Mouse (Mus musculus) v-Abl transformed pro-B cells (cell line): ENCODE measurements around the gene Fryl.

Experiments used
- in situ Hi-C, 2 experiments: fragments of 400-800 bp; cut with MboI; formaldehyde crosslinking; loops; one replicate each; pipeline ENCODE4 v1.15.1; 2025; ENCODE audit not compliant: unreplicated experiment in 2 of 2

Gene Fryl

DNA sequence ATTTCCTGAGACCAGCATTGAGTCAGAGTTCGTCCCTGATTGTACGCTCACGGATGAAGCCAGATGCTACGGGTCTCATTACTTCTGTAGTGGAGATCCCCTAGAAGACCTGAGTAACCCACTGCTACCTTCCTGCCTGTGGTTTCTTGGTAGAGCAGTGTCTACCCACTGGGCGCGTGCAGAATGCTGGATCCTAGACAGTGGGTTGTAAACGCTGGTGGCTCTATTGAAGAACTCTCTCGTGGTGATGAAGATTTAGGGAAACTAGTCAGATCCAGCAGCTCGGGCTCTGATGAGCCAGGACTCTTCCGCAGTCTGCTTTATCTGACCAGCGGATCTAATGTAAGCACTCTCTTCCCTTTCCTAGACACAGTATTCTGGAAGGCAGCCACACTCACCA lies 121.3 kb downstream of the Fryl start:
- in situ Hi-C loops, result loop anchor here (10.0 kb wide), 2 partner anchors 110 to 240 kb away; no protein-coding TSS in a partner anchor

DNA sequence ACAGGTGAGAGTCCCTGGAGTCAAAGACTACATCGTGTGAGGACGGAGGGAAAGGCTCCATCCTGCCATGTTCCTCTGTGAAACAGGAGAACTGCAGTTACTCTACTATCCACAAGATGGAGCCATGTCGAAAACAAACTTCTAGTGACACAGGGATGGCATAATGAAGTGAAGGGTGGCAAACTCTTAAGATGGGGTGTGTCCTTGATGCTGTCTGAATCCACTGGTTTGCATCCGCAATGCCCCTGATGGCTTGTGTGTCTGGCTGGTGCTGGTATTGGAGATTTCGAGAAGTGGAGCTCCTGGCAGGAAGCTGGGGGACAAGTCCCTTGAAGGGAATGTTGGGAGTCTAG lies 122.6 kb downstream of the Fryl start:
- in situ Hi-C loops, result loop anchor here (5.0 to 10.0 kb wide), 3 partner anchors 111 to 241 kb away; no protein-coding TSS in a partner anchor

DNA sequence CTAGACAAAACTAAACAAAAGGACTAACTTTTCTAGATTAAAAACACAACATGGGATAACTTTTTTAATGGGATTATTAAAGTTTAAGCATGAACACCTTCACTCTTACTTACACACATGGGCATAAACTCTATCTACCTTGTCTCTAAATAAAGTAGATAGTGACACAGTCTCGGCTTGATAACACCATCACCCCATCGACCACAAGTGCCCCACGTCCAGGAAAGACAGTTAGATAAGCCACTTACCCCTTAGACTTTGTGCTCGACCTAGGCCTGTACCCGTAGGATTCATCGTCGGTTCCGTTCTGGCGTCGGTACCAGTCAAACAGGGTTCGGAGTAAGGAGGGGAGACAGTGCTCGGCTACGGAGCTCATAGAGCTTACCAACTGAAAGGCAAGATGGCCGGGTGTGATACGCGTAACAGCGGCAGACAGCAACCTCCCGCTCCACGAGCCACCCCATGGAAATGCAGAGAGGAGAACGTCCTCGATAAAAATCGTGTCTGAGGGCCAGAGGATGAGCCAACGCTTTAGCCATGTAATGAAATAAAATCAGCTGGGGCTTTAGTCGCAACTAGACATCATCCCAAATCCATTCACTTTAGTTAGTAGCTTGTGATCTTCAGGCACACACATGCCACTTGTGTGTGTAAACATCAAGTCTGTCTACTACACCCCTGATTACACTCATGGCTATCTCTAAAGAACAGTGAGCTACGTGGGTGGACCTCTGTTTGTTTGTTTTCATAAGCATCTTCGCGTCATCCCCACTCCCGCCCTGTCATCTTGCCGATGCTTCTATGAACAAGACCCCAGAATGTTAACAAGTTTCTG lies 123.2 kb downstream of the Fryl start:
- in situ Hi-C loops, result loop anchor here (5.0 to 10.0 kb wide), 3 partner anchors 112 to 242 kb away; no protein-coding TSS in a partner anchor

DNA sequence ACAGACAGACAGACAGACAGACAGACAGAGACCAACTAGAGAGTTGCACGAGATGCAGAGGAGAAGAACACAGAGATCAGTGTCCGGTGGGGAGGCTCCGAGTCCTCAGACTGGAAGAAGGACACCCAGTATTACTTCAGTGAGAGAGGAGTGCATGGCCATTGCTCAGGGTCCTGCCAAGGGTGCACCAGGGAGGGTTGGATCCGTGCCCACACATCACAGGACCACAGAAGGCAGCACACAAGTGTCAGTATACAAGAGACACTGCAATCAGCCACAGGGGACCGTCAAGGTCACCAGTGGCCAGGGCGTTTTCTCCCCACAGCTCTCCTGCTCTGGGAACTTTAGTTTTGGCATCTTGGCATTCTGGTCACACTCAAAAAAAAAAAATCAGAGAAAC lies 125.4 kb downstream of the Fryl start:
- in situ Hi-C loops, result loop anchor here (5.0 to 10.0 kb wide), 3 partner anchors 114 to 244 kb away; no protein-coding TSS in a partner anchor

DNA sequence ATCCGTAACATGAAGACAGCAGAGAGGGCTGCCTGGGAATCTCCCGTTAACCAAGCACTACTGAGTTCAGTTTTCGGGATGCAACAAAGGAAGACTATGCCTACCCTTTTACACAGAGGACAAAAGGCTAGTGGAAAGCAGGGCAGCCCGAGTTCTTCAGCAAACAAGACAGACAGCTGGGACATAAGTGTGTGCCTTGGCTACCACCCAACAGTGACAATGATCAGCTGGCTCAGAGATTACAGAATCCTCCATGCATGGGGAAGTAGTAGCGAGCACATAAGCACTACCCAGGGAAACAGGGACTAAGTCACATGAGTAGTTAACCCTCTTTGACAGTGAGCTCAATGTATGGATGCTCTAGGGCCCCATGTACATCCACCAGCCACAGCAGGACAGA lies 126.5 kb downstream of the Fryl start:
- in situ Hi-C loops, result loop anchor here (5.0 to 10.0 kb wide), 3 partner anchors 115 to 245 kb away; no protein-coding TSS in a partner anchor

DNA sequence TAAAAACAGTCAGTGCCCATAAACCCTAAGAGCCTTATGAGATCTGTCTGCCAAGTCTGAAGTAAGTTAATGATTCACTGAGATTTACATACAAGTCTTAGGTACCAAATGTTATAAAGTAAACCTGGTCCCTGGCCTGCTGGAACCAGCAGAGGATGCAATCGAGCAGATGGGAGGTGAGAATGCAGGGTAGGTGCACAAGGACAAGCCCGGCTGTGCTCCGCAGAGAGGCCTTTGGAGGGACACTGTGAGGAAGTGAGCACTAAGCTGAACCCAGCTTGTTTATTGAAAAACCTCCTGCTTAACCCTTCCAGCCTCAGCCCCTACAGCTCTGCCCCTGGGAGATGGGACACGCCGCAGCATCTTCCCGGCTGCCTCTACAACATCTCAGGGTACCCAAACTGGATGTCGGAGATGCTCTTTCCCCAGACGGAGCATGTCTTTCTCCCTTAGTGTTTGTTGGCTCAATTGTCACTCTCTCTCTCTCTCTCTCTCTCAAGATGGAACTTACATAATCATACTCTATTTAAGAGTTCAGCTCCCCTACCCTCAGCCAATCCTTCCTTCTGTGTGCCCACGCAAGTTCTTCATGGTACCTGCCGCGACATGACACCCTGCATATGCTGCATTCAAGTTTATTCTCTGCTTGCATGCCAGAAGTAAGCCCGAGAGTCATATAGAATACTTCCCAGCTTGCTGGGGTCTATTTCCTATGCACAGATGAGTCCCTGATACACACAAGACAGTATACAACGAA lies 136.3 kb downstream of the Fryl start:
- in situ Hi-C loops, result loop anchor here in 1 of 2 experiments (10.0 kb wide), 1 partner anchor 265 kb away; no protein-coding TSS in a partner anchor

DNA sequence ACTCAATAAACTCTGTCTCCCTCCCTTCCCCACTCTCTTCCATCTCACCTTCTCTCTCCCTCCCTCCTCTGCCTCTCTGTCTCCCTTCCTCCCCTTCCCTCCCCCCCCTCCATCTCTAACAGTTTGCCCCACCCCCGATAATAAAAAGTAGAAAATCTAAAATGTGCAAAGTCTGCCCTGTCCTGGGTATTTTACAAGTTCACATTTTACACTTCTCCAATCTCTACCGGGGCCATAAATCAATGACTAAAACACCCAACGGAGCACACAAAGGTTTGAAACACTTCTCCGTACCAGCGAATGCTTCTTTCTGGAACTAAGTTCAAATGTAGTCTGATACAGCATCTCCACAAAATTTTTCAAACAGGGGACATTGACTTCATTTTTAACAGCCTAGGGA lies 136.9 kb downstream of the Fryl start:
- in situ Hi-C loops, result loop anchor here in 1 of 2 experiments (10.0 kb wide), 1 partner anchor 265 kb away; no protein-coding TSS in a partner anchor

DNA sequence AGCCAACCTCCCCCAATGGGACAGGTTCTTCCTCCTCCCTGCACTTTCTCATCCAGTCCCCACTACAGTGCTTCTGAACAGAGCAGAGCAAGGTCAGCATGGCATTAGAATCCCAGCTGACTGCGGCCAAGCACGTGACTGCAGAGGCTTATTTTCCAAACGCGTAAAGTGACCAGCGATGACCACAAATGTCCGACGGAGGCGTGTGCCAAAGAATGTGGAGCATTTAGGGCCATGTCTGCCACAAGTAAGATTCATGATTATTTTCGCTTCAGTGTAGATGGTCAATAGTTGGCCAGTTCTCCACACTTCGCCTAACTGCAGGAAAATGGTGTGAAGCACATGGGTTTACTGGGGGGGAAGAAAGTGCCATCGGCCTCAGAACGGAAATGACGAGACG lies 137.6 kb downstream of the Fryl start:
- in situ Hi-C loops, result loop anchor here in 1 of 2 experiments (10.0 kb wide), 1 partner anchor 266 kb away; no protein-coding TSS in a partner anchor

DNA sequence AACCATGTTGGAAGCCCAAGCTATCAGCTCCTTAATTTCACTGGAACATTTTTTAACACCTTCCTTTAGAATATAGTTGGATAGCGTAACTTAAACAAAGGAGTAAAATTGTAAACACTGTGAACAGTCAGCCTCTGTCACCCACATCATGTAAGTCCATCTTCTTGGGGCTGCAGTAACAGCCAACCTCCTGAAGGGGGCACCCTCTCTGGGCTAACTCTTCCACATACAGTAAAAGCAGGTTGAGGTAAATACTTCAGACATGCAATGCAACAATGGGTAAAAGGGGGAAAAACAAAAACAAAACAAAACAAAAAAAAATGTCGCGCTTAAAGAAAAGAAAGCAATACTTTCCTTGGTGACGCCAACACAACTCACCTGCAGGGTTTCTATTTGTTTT lies 141.5 kb downstream of the Fryl start:
- in situ Hi-C loops, result loop anchor here (5.0 to 10.0 kb wide), 3 partner anchors 83 to 270 kb away; no protein-coding TSS in a partner anchor

DNA sequence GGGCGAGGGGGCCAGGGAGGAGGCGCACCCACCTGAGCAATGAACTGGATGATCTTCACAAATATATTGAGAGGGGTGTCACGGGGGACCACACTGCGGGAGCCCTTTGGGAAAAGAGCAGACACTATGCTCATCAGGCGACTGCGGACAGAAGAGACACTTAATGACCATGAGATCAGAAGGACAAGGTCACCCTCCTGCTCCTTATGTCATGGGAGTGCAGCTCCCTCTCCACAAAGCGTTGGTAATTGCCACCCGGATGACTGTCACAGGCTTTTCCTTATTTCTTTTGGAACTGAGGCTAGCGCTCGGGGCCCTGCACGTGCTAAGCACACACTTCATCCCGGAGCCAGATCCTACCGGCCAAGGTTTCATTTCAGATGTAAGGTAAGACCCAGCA lies 144.1 kb downstream of the Fryl start:
- in situ Hi-C loops, result loop anchor here (5.0 to 10.0 kb wide), 3 partner anchors 80 to 272 kb away; no protein-coding TSS in a partner anchor

DNA sequence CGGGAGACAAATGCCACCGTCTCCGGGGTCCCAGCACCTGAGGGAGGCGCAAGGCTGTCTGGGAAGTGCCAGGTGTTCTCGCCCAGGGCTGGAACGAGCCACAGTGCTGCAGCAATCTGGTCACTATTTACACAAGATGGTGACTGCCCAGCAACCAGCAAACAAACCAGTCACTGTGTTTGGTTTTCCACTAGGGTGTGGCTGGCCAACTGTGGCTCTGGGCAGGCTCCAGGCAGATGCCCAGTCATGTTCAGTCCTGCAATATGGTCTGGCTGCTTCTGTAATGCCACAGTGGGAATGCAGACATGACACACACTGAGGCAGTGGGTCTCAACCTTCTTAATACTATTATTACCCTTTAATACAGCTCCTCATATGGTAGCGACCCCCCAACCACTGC lies 152.8 kb downstream of the Fryl start:
- in situ Hi-C loops, result no loop called here

DNA sequence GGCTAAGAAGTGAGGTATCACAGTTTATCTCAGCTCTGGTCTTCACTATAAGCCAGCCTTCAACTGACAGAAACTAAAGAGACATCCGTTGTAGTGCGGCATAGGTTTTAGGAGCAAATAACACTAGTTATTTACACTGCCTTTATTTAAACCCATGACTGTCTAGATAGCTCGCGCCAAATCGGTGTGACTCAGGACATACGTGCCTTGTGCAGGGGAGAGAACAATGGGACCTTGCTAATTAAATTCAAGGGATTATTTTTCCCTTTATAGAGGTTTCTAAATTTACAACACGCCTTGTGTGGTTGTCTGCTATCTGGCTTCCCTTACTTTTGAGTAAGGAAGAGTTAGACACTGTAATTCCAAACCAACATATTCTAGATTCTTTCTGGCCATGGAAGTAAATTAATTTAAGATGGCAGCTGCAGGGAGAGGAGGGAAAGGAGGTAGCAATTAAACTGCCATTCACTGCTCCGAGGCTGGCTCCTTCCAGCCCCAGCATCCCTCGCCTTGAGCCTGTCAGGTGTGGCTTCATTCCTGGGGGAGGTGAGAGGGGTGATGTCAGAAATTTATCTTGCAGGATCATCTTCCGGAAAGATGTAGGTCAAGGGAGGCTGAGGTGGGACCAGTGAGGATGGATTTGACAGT lies 154.0 kb downstream of the Fryl start:
- in situ Hi-C loops, result no loop called here

DNA sequence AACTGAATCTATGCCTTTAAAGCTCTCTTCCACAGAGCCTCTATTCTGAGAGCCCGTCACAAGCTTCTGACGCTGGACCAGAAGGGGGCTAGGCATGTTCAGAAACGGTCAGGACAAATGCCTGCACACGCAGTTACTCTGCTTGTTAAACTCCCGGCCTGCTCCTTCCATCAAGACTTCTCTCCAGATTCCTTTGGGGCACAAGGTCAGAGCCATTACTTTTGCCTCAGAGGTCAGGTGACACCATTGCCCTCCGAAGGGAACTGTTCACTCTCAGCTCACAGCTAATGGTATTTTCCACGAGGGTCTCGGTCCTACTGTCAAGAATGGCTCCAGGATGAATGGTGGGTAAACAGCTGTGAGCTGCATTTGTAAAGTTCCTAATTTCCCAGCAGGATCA lies 164.2 kb downstream of the Fryl start:
- in situ Hi-C loops, result loop anchor here in 1 of 2 experiments (5.0 kb wide), 1 partner anchor 35 kb away; no protein-coding TSS in a partner anchor

DNA sequence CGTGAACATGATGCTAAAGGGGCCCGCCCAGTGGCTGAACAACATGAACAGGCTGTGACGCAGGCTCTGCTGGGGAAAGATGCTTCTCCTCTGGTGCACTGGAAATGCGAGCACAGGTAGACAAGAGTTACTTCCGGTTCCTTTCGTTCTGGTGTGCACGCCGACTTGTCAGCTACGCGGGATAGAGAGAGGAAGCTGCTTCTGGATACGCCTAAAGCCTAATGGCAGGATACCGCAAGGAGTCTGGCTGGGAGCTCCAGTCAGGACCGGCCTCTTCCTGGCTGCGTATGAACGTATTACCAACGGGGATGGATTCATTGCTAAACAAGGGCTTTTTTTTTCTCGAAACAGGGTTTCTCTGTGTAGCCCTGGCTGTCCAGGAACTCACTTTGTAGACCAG lies 167.3 kb downstream of the Fryl start:
- in situ Hi-C loops, result no loop called here

DNA sequence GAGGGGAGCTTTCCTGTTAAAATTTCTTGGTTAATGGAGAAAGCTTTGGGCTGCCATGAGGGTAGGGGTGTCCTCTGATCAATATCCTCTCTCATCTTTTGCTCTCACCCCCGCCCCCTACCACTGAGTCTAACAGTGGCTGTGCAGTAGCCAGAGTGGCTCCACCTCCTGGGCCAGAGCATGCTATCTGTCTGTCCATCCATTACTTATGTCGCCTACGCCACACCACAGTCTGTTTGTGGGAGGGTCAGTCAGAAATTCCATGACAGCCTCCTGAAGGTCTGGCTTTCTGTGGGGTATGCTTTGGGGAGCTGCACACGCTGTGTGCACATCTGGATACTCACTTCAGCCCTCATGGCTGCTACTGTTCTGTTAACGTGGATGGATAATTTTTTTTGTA lies 174.9 kb downstream of the Fryl start:
- in situ Hi-C loops, result loop anchor here (5.0 kb wide), 2 partner anchors 216 to 226 kb away; no protein-coding TSS in a partner anchor

DNA sequence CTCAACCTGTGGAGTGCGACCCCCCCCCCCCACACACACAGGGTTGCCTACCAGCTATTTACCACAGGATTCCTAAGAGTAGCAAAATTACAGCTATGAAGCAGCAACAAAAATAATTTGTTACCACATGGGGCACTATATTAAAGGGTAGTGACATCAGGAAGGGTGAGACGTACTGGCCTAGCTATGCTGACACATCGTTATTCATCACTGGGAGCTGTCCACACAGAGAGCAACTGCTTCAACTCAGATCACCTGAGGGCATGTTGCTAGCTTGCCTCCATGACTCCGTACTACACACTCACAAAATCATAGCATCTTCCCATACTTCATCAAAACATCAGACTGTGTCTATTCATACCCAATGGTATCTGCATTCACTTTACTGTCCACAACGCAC lies 176.6 kb downstream of the Fryl start:
- in situ Hi-C loops, result loop anchor here (5.0 to 10.0 kb wide), 3 partner anchors 55 to 228 kb away; no protein-coding TSS in a partner anchor

DNA sequence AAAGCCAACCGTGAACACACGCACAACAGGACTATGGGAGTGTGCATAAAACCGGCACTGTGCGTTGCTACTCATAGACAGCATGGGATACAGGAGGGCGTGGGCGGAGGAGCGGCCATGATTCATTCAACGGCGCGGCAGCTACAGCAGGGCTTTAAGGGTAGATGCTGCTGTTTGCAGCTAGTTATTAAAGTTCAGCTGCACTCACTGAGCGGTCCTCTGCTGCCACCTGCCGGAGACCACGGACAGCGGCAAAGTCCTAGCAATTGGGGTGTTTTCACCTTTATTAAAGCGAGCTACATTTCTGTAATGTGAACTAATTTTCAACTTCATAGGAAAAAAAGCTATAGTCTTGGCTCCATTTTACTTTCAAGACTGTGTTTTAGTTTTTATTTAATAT lies 185.1 kb downstream of the Fryl start:
- in situ Hi-C loops, result loop anchor here (10.0 to 25.0 kb wide), 2 partner anchors 47 to 1466 kb away; partner anchors contain the start of genes Fip1l1 (in 1 of the 2) and Scfd2 (in 1 of the 2)

DNA sequence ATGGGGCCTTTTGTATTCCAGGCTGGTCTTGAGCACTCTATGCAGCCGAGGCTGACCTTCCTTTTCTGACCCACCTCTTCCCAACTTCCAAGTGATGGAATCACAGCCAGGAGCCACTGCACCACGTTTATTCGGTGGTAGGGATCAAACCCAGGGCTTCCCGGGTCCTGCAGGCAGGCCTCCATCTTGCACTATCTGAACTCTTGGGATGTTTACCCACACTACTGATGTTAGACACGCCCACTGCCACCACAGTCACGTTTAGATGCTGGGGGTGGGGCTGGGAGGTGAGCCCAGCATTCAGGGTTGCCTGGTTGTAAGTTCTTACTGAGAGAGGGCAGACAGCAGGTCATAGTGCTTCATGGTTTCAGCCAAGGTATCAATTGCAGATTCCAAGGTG lies 189.5 kb downstream of the Fryl start:
- in situ Hi-C loops, result loop anchor here in 1 of 2 experiments (25.0 kb wide), 1 partner anchor 1470 kb away; the partner anchor contains the start of genes Fip1l1 and Scfd2

DNA sequence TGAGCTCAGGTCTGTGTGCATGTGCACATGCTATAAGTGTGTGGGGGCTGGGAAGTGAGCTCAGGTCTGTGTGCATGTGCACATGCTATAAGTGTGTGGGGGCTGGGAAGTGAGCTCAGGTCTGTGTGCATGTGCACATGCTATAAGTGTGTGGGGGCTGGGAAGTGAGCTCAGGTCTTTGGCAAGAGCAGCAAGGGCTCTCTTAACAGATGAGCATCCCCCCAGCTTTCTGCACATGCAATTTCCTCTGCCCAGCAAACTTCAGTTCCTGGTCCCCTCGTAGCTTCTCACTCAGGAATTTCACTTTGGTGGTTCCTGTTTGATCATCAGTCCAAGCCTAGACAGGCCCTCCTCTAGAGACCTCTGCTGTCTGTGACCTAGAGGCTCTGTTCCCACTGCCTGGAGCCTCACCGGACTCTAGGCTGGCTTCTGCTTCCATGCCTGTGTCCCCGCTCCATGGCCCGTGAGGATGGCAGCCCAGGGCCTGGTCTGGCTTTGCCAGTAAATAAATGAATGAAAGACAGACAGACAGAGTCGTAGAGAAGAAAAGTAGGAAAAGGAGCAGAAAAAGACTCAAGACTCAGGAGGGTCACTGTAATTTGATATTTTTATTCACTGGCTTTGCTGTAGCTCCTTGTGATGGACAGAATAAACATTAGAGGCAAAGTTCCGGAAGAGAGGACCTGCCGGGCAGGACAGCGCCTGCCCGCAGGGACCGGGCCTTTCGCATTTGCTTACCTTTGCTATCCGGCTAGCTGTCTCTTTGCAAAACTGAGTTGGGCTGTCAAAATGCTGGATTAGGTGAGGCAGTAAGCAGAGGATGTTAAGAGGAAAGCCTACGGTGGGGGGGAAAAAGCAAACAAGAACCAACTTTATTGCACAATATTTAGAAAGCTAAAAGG lies 192.4 kb downstream of the Fryl start:
- in situ Hi-C loops, result loop anchor here in 1 of 2 experiments (25.0 kb wide), 1 partner anchor 1473 kb away; the partner anchor contains the start of genes Fip1l1 and Scfd2
